Mouse (Mus musculus) brain, embryonic 14.5 days (tissue): ENCODE data around the gene Afap1.

Experiments used
- CTCF ChIP-seq: fragments of 200-500 bp; IDR thresholded peaks from 2 replicates; pipeline ENCODE4 v1.5.1; 2012; ENCODE audit warnings: inconsistent platforms, mild to moderate bottlenecking, moderate library complexity, borderline replicate concordance; ENCODE audit not compliant: insufficient read depth, insufficient read length; ENCODE audit errors: extremely low read depth
- POLR2A ChIP-seq: fragments of 200-500 bp; IDR thresholded peaks from 2 replicates; pipeline ENCODE4 v1.6.1; 2012; ENCODE audit warnings: mild to moderate bottlenecking, inconsistent platforms, borderline replicate concordance; ENCODE audit not compliant: poor library complexity, insufficient read depth, insufficient read length, severe bottlenecking; ENCODE audit errors: extremely low read depth

GRCm38 (mm10) chr5:35851485-35851884 is 41.6 kb upstream of the Afap1 start:
- no peak for TF ChIP-seq CTCF
- no peak for TF ChIP-seq POLR2A
